Mouse (Mus musculus): Measurements from ENCODE around the gene Rfx1. TPM values are rescaled to one million over a fixed set of nuclear protein-coding genes. Genes with fewer than 3 reads are reported as not detected.

The Rfx1 gene
- polyA plus RNA-seq, 1 experiment from 2014 or later = 7.4 TPM

DNA sequence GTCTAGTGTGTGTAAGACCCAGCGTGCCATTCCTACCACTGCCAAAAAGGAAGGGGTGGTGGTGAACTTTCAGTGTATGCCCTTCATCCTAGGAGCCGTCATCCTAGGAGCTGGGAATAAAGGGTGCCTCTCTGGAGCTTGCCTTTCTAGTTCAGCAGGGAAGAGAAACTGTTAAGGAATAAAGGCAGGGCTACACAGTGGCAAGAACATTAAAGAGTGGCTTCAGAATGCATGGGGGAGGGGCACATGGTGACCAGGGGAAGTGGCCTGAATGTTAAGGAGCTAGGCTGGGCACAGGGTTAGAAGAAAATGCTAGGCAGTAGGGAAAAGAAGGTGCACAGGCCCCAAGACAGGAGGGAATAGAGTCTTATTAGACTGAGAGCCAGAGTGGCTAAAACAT, 3.1 kb downstream of the Rfx1 start:
- Histone ChIP-seq H3K27me3 (ENCODE audit: insufficient read depth, low read length) (no peaks in the 10 kb centered on the region), H3K9ac (ENCODE audit: low read depth, low read length) (no peak overlapping the region), H3K27ac (no peak overlapping the region), H3K4me3 (replicated peaks; ENCODE audit: low read depth, low read length) (no peak overlapping the region), H3K9me3 (replicated peaks; ENCODE audit: low read length) (no peaks in the 10 kb centered on the region), H3K4me2 (ENCODE audit: low read length) (no peak overlapping the region), H3K4me1 (replicated peaks; ENCODE audit: insufficient read depth, low read length) (peaks cover 38% of the 10 kb centered on the region), H3K36me3 (ENCODE audit: insufficient read depth, low read length) (no peaks in the 10 kb centered on the region)
- no peak for DNase-seq (ENCODE audit: low spot score)
- ATAC-seq (replicated peaks; ENCODE audit: low FRiP score, low read depth) = no peak
- no peak for TF ChIP-seq CTCF (IDR thresholded peaks at IDR 0.05; ENCODE audit: low read depth)
- WGBS = 77% methylated on average over 2 of the region's 2 CpGs

DNA sequence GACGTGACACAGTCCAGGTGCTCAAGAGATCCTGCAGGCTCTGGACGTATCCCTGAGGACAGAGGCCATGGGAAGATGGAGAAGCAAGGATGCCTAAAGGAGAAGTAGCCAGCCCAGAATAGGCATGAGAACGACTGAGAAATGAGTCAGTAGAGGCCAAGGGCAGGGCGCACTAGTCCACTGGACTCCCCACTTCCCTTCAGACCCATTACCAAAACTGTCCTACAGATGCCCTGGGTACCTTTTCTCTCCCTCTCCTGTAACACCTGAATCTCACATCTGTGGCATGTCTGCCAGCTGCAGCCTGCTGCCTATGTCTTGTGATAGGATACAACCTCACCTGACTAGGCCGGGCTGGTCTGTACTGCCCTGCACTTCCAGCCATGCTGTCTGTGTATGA, 3.6 kb downstream of the Rfx1 start:
- Histone ChIP-seq H3K4me1 (replicated peaks; ENCODE audit: insufficient read depth, low read length) (peaks cover 38% of the 10 kb centered on the region), H3K4me3 (replicated peaks; ENCODE audit: low read depth, low read length) (no peak overlapping the region), H3K36me3 (ENCODE audit: insufficient read depth, low read length) (no peaks in the 10 kb centered on the region), H3K9me3 (replicated peaks; ENCODE audit: low read length) (no peaks in the 10 kb centered on the region), H3K27ac (no peak overlapping the region), H3K4me2 (ENCODE audit: low read length) (no peak overlapping the region), H3K9ac (ENCODE audit: low read depth, low read length) (no peak overlapping the region), H3K27me3 (ENCODE audit: insufficient read depth, low read length) (no peaks in the 10 kb centered on the region)
- WGBS = 82% methylated on average over 5 of the region's 5 CpGs
- ATAC-seq (replicated peaks; ENCODE audit: low FRiP score, low read depth) (no peak), DNase-seq (ENCODE audit: low spot score) (no peak)
- no peak for TF ChIP-seq CTCF (IDR thresholded peaks at IDR 0.05; ENCODE audit: low read depth)

DNA sequence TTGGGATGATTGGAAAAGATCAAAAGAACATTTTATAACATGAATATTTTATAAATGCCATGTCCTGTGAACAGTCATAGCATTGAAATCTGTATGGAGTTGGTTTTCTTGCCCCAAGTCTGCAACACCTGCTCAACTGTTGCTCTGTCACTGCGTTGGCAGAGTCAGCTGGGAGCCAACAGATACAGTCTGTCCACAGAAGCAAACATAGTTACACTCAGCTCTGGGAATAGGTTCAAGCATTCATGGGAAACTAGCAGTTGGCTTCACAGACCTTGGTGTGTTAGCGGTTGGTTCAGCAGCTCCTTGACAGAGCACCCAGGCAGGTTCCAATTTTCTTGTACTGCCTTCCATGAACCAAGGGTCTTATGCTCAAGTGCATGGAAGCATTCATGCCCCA, 4.0 kb downstream of the Rfx1 start:
- no peak for TF ChIP-seq CTCF (IDR thresholded peaks at IDR 0.05; ENCODE audit: low read depth)
- Histone ChIP-seq H3K4me1 (replicated peaks; ENCODE audit: insufficient read depth, low read length) (peaks cover 38% of the 10 kb centered on the region), H3K9ac (ENCODE audit: low read depth, low read length) (no peak overlapping the region)

DNA sequence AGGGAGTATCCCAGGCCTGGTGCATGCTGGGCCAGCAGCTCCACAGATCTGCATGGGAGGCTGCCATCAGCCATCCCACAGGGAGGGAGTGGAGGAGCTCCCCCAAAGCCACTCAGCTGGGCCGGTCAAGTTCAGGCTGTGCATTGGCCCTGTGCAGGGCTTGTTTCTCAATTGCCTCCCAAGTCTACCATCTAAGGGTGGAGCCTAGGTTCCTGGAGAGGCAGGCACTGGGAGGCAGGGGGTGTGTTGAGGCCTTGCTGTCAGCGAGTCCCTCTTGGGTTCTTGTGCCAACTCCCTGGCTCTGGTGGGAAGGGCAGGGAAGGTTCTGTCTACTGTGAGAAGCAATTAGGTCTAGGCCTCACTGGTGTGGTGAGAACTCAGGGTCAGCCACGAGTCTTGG, 5.3 kb downstream of the Rfx1 start:
- Histone ChIP-seq H3K4me2 (ENCODE audit: low read length) (no peak overlapping the region), H3K27ac (peak overlapping the region; percentile 13; the same call in 1 of the 2 replicates), H3K4me1 (replicated peaks; ENCODE audit: insufficient read depth, low read length) (peaks cover 38% of the 10 kb centered on the region), H3K27me3 (ENCODE audit: insufficient read depth, low read length) (no peaks in the 10 kb centered on the region), H3K9ac (ENCODE audit: low read depth, low read length) (no peak overlapping the region), H3K4me3 (replicated peaks; ENCODE audit: low read depth, low read length) (no peak overlapping the region), H3K36me3 (ENCODE audit: insufficient read depth, low read length) (no peaks in the 10 kb centered on the region), H3K9me3 (replicated peaks; ENCODE audit: low read length) (no peaks in the 10 kb centered on the region)
- no peak for TF ChIP-seq CTCF (IDR thresholded peaks at IDR 0.05; ENCODE audit: low read depth)
- WGBS = 53% methylated on average over 3 of the region's 3 CpGs
- peak; percentile 71 for DNase-seq (ENCODE audit: low spot score)
- peak; percentile 30 for ATAC-seq (replicated peaks; ENCODE audit: low FRiP score, low read depth)

More for the DNA sequence above, 4.0 kb downstream of the Rfx1 start:
- ATAC-seq (replicated peaks; ENCODE audit: low FRiP score, low read depth) (no peak), DNase-seq (ENCODE audit: low spot score) (no peak)
- no peaks in the 10 kb centered on the region for H3K9me3 ChIP-seq (replicated peaks; ENCODE audit: low read length)
- no peaks in the 10 kb centered on the region for H3K36me3 ChIP-seq (ENCODE audit: insufficient read depth, low read length)
- no peak overlapping the region for H3K4me2 ChIP-seq (ENCODE audit: low read length)
- no peak overlapping the region for H3K27ac ChIP-seq
- H3K4me3 ChIP-seq (replicated peaks; ENCODE audit: low read depth, low read length) = no peak overlapping the region
- 88% methylated on average over 2 of the region's 2 CpGs for WGBS
- H3K27me3 ChIP-seq (ENCODE audit: insufficient read depth, low read length) = no peaks in the 10 kb centered on the region

DNA sequence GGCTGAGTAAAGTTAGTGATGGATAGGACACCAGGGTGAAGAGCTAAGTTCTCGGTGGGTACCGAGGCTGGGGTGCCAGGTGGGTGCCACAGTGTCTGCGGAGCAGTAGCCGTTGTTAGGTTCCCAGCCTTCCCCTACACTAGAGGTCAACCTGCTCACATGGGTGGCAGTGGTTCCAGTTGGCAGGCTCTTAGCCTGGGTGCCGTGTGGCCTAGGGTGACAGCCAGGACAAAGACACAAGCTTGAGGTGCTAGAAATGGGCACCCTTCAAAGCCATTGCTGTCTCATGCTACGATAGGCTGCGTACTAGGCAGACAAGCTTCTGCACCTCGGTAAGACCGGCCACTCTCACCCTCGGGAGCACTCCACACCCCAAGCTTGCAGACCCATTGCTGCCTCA, 5.7 kb downstream of the Rfx1 start:
- WGBS = 86% methylated on average over 10 of the region's 10 CpGs
- Histone ChIP-seq H3K27ac (peak overlapping the region; percentile 34; the same call in 1 of the 2 replicates), H3K4me1 (replicated peaks; ENCODE audit: insufficient read depth, low read length) (peaks cover 38% of the 10 kb centered on the region), H3K4me3 (replicated peaks; ENCODE audit: low read depth, low read length) (no peak overlapping the region), H3K4me2 (ENCODE audit: low read length) (no peak overlapping the region), H3K9me3 (replicated peaks; ENCODE audit: low read length) (no peaks in the 10 kb centered on the region), H3K27me3 (ENCODE audit: insufficient read depth, low read length) (no peaks in the 10 kb centered on the region), H3K36me3 (ENCODE audit: insufficient read depth, low read length) (no peaks in the 10 kb centered on the region; the same call in 1 of the 2 replicates), H3K9ac (ENCODE audit: low read depth, low read length) (no peak overlapping the region)
- no peak for TF ChIP-seq CTCF (IDR thresholded peaks at IDR 0.05; ENCODE audit: low read depth)
- ATAC-seq (replicated peaks; ENCODE audit: low FRiP score, low read depth) = no peak
- no peak for DNase-seq (ENCODE audit: low spot score)

DNA sequence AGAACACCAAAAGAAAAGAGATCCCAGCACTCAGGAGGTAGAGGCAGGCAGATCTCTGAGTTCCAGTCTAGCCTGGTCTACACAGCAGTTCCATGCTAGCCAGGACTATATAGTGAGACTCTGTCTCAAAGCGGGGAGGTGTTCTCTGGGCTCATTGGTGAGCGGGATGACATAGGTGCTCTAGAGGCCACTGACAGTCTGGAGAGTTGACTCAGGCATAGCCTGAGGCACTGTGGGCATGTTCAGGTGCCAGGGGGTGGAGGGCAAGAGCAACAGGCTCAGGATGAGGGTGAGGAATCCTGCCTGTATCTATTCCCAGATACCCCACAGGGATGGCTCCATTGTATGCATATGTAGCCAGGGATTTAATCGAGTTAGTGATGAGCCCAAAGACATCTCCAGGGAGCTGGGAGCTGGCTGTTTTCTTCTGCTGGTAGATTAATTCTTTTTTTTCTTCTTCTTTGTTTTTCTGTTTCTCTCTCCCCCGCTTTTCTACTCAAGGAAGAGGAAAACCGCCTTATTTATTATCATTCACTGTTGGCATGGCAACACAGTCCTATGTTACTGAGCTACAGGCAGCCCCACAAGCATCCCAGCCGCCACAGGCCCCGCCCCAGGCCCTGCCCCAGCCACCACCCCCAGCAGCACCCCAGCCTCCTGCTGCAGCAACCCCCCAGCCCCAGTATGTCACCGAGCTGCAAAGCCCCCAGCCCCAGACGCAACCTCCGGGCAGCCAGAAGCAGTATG, 6.8 kb downstream of the Rfx1 start:
- no peaks in the 10 kb centered on the region; the same call in 1 of the 2 replicates for H3K36me3 ChIP-seq (ENCODE audit: insufficient read depth, low read length)
- TF ChIP-seq CTCF (IDR thresholded peaks at IDR 0.05; ENCODE audit: low read depth) = no peak
- no peak overlapping the region for H3K9ac ChIP-seq (ENCODE audit: low read depth, low read length)
- peak overlapping the region; percentile 34; the same call in 1 of the 2 replicates for H3K27ac ChIP-seq
- WGBS = 53% methylated on average over 9 of the region's 10 CpGs
- DNase-seq (ENCODE audit: low spot score) (peak; percentile 62), ATAC-seq (replicated peaks; ENCODE audit: low FRiP score, low read depth) (no peak)
- no peaks in the 10 kb centered on the region for H3K27me3 ChIP-seq (ENCODE audit: insufficient read depth, low read length)
- H3K4me2 ChIP-seq (ENCODE audit: low read length) = no peak overlapping the region
- no peak overlapping the region for H3K4me3 ChIP-seq (replicated peaks; ENCODE audit: low read depth, low read length)
- H3K9me3 ChIP-seq (replicated peaks; ENCODE audit: low read length) = no peaks in the 10 kb centered on the region
- H3K4me1 ChIP-seq (replicated peaks; ENCODE audit: insufficient read depth, low read length) = peaks cover 29% of the 10 kb centered on the region
